Mouse (Mus musculus) CH12.LX (cell line): ENCODE measurements around the gene Cdnf. TPM values are rescaled to one million over a fixed set of nuclear protein-coding genes. Genes with fewer than 3 reads are reported as not detected.
A peak's percentile ranks its signal among the peaks of the same experiment; 100 is the strongest.

Experiments
- DNase-seq: peaks from one replicate; pipeline ENCODE4 v3.0.0-alpha.2; 2013; ENCODE audit errors: extremely low read depth
- H3K27ac ChIP-seq: 2 replicates; pipeline ENCODE4 v1.5.1; 2012; ENCODE audit warnings: low read depth, mild to moderate bottlenecking, control low read depth, moderate library complexity; ENCODE audit not compliant: insufficient read depth
- H3K27me3 ChIP-seq: replicated peaks from 2 replicates; pipeline ENCODE3; 2012; ENCODE audit warnings: inconsistent platforms
- H3K36me3 ChIP-seq, 2 experiments: replicated peaks in 1 of 2; 2 replicates each; pipeline versions ENCODE3 to v1.6.1; 2012; ENCODE audit warnings: inconsistent platforms in 1 of 2, low read length in 1 of 2, mild to moderate bottlenecking in 1 of 2, mixed read lengths in 1 of 2, moderate library complexity in 1 of 2; ENCODE audit not compliant: control insufficient read depth in 1 of 2, insufficient read depth in 1 of 2
- H3K4me1 ChIP-seq, 2 experiments: 2 replicates each; pipeline ENCODE4 v1.6.1; 2012; ENCODE audit warnings: inconsistent platforms in 1 of 2, moderate library complexity in 1 of 2; ENCODE audit not compliant: insufficient read depth in 2 of 2, control insufficient read depth in 1 of 2
- H3K4me2 ChIP-seq: 2 replicates; pipeline ENCODE4 v1.6.1; 2012; ENCODE audit warnings: low read depth, mild to moderate bottlenecking, control low read depth; ENCODE audit not compliant: poor library complexity, insufficient read depth, severe bottlenecking
- H3K4me3 ChIP-seq, 3 experiments: fragments of 150-350 bp in 1 of 3; sonication (generic) in 1 of 3; replicated peaks in 1 of 3; 2 replicates each; pipeline versions ENCODE3 to v1.5.1; 2011 to 2012; ENCODE audit warnings: low read depth in 2 of 3, low read length in 2 of 3, mild to moderate bottlenecking in 2 of 3, moderate library complexity in 2 of 3, control low read depth in 1 of 3, improper control_type of control experiment in 1 of 3, inconsistent platforms in 1 of 3, mixed read lengths in 1 of 3; ENCODE audit not compliant: poor library complexity in 1 of 3
- H3K79me2 ChIP-seq: replicated peaks from 2 replicates; pipeline ENCODE4 v1.6.1; 2012; ENCODE audit warnings: mild to moderate bottlenecking, moderate library complexity; ENCODE audit not compliant: control insufficient read depth, poor library complexity, insufficient read depth, severe bottlenecking; ENCODE audit errors: extremely low read depth
- H3K9ac ChIP-seq: 2 replicates; pipeline ENCODE4 v1.6.1; 2012; ENCODE audit warnings: low read depth, mild to moderate bottlenecking, control low read depth, moderate library complexity; ENCODE audit not compliant: insufficient read depth
- H3K9me3 ChIP-seq: replicated peaks from 2 replicates; pipeline ENCODE3; 2012; ENCODE audit warnings: low read length, inconsistent platforms, mixed read lengths
- CHD1 ChIP-seq: IDR thresholded peaks from 2 replicates; pipeline ENCODE4 v1.6.1; 2012; ENCODE audit warnings: low read depth, low read length, improper control_type of control experiment, inconsistent platforms
- E2F4 ChIP-seq: IDR thresholded peaks from 2 replicates; pipeline ENCODE4 v1.6.1; 2011; ENCODE audit warnings: low read depth, low read length, improper control_type of control experiment; ENCODE audit not compliant: insufficient replicate concordance
- ETS1 ChIP-seq: conservative IDR thresholded peaks from 2 replicates; pipeline ENCODE4 v1.6.1; 2012; ENCODE audit warnings: low read depth, mild to moderate bottlenecking, inconsistent platforms, low read length, improper control_type of control experiment, moderate library complexity
- HCFC1 ChIP-seq: IDR thresholded peaks from 2 replicates; pipeline ENCODE4 v1.6.1; 2012; ENCODE audit warnings: low read depth, mild to moderate bottlenecking, inconsistent platforms, low read length, improper control_type of control experiment
- IRF4 ChIP-seq: IDR thresholded peaks from 2 replicates; pipeline ENCODE4 v1.6.1; 2014; ENCODE audit warnings: low read depth, mild to moderate bottlenecking, inconsistent platforms, low read length, improper control_type of control experiment
- KAT2A ChIP-seq: IDR thresholded peaks from 2 replicates; pipeline ENCODE4 v1.6.1; 2012; ENCODE audit warnings: low read length, improper control_type of control experiment, inconsistent platforms; ENCODE audit not compliant: insufficient replicate concordance
- MXI1 ChIP-seq: IDR thresholded peaks from 2 replicates; pipeline ENCODE4 v1.6.1; 2011; ENCODE audit warnings: mild to moderate bottlenecking, low read depth, low read length, improper control_type of control experiment
- NRF1 ChIP-seq: IDR thresholded peaks from 2 replicates; pipeline ENCODE4 v1.6.1; 2014; ENCODE audit warnings: low read depth, mild to moderate bottlenecking, inconsistent platforms, low read length, improper control_type of control experiment, moderate library complexity
- PAX5 ChIP-seq: IDR thresholded peaks from 2 replicates; pipeline ENCODE4 v1.6.1; 2012; ENCODE audit warnings: low read length, inconsistent platforms, mixed read lengths
- SIN3A ChIP-seq: IDR thresholded peaks from 2 replicates; pipeline ENCODE4 v1.6.1; 2012; ENCODE audit warnings: low read length, improper control_type of control experiment, inconsistent platforms
- SMC3 ChIP-seq: IDR thresholded peaks from 2 replicates; pipeline ENCODE4 v1.6.1; 2011; ENCODE audit warnings: low read depth, low read length, improper control_type of control experiment
- dilution Hi-C: fragments of 300-500 bp; cut with MboI; formaldehyde crosslinking; loops from 2 replicates; pipeline ENCODE4 v1.14.3; 2020; ENCODE audit warnings: low sequenced_read_pairs; ENCODE audit not compliant: extremely low pct_unique_long_range_greater_than_20kb, extremely low pct_ligation_motif_present
- in situ Hi-C: fragments of 300-500 bp; cut with MboI; formaldehyde crosslinking; loops from 3 replicates; pipeline ENCODE4 v1.14.3; 2019; ENCODE audit warnings: low sequenced_read_pairs, low pct_ligation_motif_present, low pct_unique_long_range_greater_than_20kb, mixed read lengths
- polyA plus RNA-seq: library from polyadenylated mRNA; unstranded; fragments of >175 nt; gene quantifications from 2 replicates; pipeline ENCODE4 v1.2.1, GENCODE M21; 2012; ENCODE audit warnings: low read depth; ENCODE audit not compliant: insufficient read length
- total RNA-seq, 2 experiments: library from RNA; depleted of rRNA; stranded (reverse); fragments of 300-350 nt in 1 of 2; fragments of >200 nt in 1 of 2; gene quantifications; 2 replicates each; pipeline ENCODE4 v1.2.3; 2012 to 2014

Gene Cdnf
- total and polyA plus RNA-seq, 3 experiments: 0.63 to 1.2 (median 0.90) TPM

DNA sequence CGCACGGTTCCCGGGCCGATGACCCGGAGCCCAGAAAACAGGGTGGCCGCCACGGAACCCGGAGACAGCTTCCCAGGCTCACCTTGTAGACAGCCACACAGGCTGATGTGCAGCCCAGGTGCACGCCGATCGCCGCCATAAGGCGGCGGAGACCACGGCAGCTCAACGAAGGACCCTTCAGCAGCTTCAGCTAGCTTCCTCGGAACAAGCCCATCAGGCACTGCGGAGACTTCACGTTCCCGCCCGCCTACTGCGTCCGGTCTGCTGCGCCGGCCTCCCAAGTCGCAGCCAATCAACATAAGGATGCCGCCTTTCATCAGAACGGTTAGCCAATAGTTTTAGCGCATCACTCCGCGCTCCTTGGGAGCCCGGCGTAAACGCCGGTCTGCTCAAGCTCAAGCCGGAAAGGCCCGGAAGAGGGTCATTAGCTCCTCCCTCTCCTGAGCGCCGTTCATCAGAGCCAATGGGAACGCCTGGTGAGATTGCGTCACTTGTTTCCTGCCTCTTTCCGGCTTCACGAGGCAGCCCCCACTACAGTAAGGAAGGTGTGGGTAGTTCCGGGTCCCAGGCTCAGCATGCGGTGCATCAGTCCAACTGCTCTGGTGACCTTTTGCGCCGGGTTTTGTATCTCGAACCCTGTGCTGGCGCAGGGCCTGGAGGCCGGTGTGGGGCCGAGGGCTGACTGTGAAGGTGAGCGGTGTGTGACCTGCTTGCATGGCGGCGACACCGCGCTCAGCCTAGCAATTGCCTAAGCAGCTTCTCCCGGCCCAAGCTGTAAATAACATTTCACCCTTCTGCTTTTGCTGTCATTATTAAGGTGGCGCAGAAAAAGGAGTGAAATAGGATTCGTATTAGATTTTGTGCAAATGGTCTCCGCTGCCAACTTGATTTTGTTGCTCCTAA lies at the start of gene Cdnf, which contains the start of the genes Gm45902 and Hspa14 (continued):
- TF ChIP-seq SMC3: no peak
- TF ChIP-seq, all 38 proteins: peak for 20

DNA sequence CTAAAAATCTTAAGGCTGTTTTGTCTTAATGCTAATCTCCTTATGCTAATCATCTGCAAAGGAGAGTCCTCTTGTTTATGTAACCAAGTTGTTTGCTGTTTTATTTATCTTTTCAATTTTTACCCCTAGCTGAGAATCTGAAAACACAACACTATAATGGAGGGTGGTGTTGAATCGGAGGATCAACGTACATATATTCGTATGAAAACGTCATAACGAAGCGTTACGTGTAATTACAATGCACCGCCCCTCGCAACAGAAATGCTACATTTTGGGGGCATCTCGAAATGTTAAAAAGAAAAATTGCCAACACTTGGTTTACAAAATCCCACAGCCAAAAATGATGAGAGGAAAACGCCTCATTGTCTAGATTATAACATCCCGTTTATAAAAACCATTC lies 38.9 kb upstream of the Cdnf start:
- peak; percentile 52 for DNase-seq
- Histone ChIP-seq H3K27me3 (no peaks in the 10 kb centered on the region), H3K27ac (peak overlapping the region; percentile 57; the same call in 1 of the 2 replicates), H3K4me3 (peak overlapping the region; percentile 64 to 95 (median 86)), H3K79me2 (peaks cover 18% of the 10 kb centered on the region), H3K4me2 (peak overlapping the region; percentile 90), H3K9ac (peak overlapping the region; percentile 71), H3K4me1 (peaks cover 6 to 45% of the 10 kb centered on the region in 2 experiments; a peak in 3 of 4 replicates)
- in situ Hi-C loops: no loop called here
- no peak for TF ChIP-seq MXI1
- no peak for TF ChIP-seq HCFC1
- peak; percentile 51; the same call in 1 of the 2 replicates for TF ChIP-seq SIN3A
- TF ChIP-seq, all 38 proteins: peak for 1
- Histone ChIP-seq H3K36me3 (peaks cover 4 to 24% of the 10 kb centered on the region in 2 experiments), H3K9me3 (no peaks in the 10 kb centered on the region)
- dilution Hi-C loops: no loop called here

DNA sequence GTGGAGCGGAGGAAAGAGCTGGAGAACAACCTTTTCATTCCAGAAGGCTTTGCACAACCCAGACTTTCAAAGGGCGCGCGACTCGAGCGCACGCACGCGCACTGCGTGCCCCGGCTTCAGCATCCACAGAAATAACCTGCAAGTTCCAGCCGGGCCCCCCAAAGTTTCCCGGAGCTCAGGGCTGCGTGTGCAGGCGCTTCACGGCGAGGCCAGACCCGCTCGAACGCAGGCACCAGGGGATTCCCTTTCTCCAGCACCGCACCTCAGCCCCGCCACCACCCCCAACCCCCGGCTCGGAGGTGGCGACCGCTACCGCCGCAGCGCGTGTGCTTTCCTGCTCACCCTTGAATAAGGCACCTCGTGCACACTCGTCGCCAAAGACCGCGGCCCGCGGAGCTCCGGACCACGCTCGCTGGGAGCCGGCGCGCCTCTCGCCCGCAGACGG lies 38.4 kb upstream of the Cdnf start:
- Histone ChIP-seq H3K36me3 (peaks cover 4 to 20% of the 10 kb centered on the region in 2 experiments), H3K27ac (peak overlapping the region; percentile 57), H3K4me2 (peak overlapping the region; percentile 90), H3K79me2 (peaks cover 18% of the 10 kb centered on the region), H3K4me1 (peaks cover 6 to 45% of the 10 kb centered on the region in 2 experiments; a peak in 3 of 4 replicates), H3K4me3 (peak overlapping the region; percentile 64 to 95 (median 86)), H3K9me3 (no peaks in the 10 kb centered on the region), H3K9ac (peak overlapping the region; percentile 71), H3K27me3 (no peaks in the 10 kb centered on the region)
- DNase-seq: peak; percentile 52
- dilution Hi-C loops (no loop called here), in situ Hi-C loops (no loop called here)
- TF ChIP-seq NRF1 (peak; percentile 87), IRF4 (no peak), PAX5 (no peak), CHD1 (no peak), ETS1 (no peak), E2F4 (no peak), KAT2A (no peak)
